Mouse (Mus musculus): Measurements from ENCODE around the gene Irx6. TPM values are rescaled to one million over a fixed set of nuclear protein-coding genes. Genes with fewer than 3 reads are reported as not detected.

The Irx6 gene
- polyA plus RNA-seq, 1 experiment = not detected

- H3K4me1 ChIP-seq (ENCODE audit: control insufficient read depth, insufficient read depth, low read length) = no peaks in the 10 kb centered on the region
- H3K9ac ChIP-seq (ENCODE audit: low read depth, poor library complexity, severe bottlenecking) = no peak overlapping the region
- no peaks in the 10 kb centered on the region for H3K9me3 ChIP-seq (replicated peaks; ENCODE audit: control insufficient read depth, insufficient read depth, low read length, poor library complexity, severe bottlenecking)
- H3K4me3 ChIP-seq (ENCODE audit: low read depth, low read length) = no peak overlapping the region
- no peak overlapping the region for H3K27ac ChIP-seq (ENCODE audit: insufficient read depth, low read length)
- H3K27me3 ChIP-seq (ENCODE audit: control insufficient read depth, insufficient read depth, low read length, poor library complexity, severe bottlenecking) = no peaks in the 10 kb centered on the region
- H3K36me3 ChIP-seq (ENCODE audit: control insufficient read depth, insufficient read depth, low read length, poor library complexity, severe bottlenecking) = no peaks in the 10 kb centered on the region
- TF ChIP-seq POLR2A (IDR thresholded peaks at IDR 0.05; ENCODE audit: insufficient read depth, low read length) (no peak), CTCF (IDR thresholded peaks at IDR 0.05; ENCODE audit: low read depth, low read length) (no peak), EP300 (IDR thresholded peaks at IDR 0.05; ENCODE audit: insufficient read depth, low read depth, low read length) (no peak)
These were observed 49.9 kb downstream of the Irx6 start for GRCm38 (mm10) chr8:92723947-92724346.

DNA sequence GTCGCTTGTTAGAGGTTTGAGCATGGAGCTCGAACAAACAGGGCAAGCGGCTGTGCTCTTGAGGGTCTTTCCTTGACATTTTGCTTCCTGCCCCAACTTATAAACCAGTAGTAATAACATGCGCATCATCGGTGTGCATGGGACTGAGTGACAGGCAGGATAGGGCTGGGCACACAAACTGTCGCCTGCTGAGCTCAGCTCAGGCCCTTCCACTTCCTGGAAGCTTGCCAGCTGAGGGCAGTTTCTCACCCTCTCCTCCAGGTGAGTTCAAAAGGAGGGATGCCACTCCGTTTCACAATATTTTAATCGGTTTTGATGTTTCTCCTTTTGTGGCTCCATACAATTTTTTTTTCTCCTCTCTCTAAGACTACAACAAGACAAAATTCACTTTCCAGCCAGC is 50.3 kb downstream of the Irx6 start:
- Histone ChIP-seq H3K36me3 (ENCODE audit: control insufficient read depth, insufficient read depth, low read length, poor library complexity, severe bottlenecking) (no peaks in the 10 kb centered on the region), H3K4me3 (ENCODE audit: low read depth, low read length) (no peak overlapping the region), H3K9ac (ENCODE audit: low read depth, poor library complexity, severe bottlenecking) (no peak overlapping the region), H3K27ac (ENCODE audit: insufficient read depth, low read length) (no peak overlapping the region), H3K27me3 (ENCODE audit: control insufficient read depth, insufficient read depth, low read length, poor library complexity, severe bottlenecking) (no peaks in the 10 kb centered on the region), H3K4me1 (ENCODE audit: control insufficient read depth, insufficient read depth, low read length) (no peaks in the 10 kb centered on the region), H3K9me3 (replicated peaks; ENCODE audit: control insufficient read depth, insufficient read depth, low read length, poor library complexity, severe bottlenecking) (no peaks in the 10 kb centered on the region)
- TF ChIP-seq EP300 (IDR thresholded peaks at IDR 0.05; ENCODE audit: insufficient read depth, low read depth, low read length) (no peak), POLR2A (IDR thresholded peaks at IDR 0.05; ENCODE audit: insufficient read depth, low read length) (no peak), CTCF (IDR thresholded peaks at IDR 0.05; ENCODE audit: low read depth, low read length) (no peak)

Other genes starting within 250 kb of the Irx6 start
- gene Mmp2, start 153.0 kb downstream of the Irx6 start, polyA plus RNA-seq (2011; ENCODE audit: insufficient read depth, insufficient read length, low read depth, missing spikeins) = 22.5 and 24.9 TPM in 2 replicates
- gene Lpcat2, start 181.1 kb downstream of the Irx6 start, polyA plus RNA-seq (2011; ENCODE audit: insufficient read depth, insufficient read length, low read depth, missing spikeins) = 3.5 and 6.2 TPM in 2 replicates
- 0.67 and 0.81 TPM in 2 replicates for gene Capns2, start 227.1 kb downstream of the Irx6 start, polyA plus RNA-seq (2011; ENCODE audit: insufficient read depth, insufficient read length, low read depth, missing spikeins)

All from ES-Bruce4 (cell line).